Mouse (Mus musculus): ENCODE measurements around the gene Tnnc1.

Gene Tnnc1

DNA sequence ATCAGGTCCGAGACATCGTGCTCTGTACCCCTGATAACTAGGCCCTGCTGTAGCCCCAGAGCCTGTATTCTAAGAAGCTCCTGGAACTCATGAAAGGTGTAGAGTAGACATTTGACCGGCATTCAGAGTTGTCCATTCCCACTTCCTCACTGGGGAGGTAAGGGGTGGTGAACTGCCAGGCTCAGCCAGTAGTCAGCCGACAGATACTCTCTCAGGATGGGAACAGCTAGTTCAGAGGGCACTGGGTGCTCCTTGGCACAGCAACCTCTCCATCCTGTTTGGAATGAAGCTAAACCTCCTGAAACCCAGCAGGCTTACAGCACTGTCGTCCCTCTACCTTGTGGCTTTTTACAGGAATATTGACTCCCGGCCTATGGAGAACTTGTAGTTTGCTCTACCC is 3.7 kb downstream of the Tnnc1 start:
- in situ Hi-C loops (cut with MboI, MseI) = no loop called here

DNA sequence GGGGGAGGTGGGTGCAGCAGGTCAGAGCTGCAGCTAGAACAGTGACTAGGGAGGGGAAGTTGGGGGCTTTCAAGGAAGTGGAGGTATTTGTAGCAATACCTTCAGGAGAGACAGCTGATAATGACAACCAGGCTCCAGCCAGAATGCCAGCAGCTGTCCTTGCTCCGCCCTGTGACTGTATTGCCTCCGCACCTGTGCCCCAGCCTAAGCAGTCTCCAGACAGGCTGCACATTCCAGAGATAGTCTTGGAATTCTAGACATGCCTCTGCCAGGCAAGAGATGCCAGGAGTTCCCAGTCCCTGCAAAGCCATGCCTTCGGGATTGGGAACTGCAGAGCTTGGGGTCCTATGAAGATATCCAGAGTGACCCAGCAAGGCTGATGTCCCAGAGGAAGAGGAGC is 4.4 kb downstream of the Tnnc1 start:
- in situ Hi-C loops (cut with MboI, MseI) = no loop called here

DNA sequence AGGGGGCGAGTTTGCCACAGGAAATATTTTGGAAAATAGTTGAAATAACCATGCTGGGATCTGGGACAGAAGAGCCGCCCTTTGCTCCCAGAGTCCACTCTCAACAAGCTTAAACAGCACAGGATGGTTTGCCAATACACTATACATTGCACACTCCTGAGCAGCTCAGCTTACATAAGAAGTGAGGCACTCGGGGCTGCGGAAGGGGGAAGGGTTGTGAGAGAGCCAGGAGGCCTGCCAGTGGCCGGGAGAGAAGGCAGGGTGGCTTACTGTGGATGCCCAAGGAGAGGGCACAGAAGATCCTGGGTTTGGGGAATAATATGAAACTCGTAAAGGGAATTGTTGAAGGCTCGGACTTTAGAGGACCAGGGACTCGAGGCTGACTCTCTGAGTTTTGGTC is 5.8 kb downstream of the Tnnc1 start:
- in situ Hi-C loops (cut with MboI, MseI) = no loop called here

DNA sequence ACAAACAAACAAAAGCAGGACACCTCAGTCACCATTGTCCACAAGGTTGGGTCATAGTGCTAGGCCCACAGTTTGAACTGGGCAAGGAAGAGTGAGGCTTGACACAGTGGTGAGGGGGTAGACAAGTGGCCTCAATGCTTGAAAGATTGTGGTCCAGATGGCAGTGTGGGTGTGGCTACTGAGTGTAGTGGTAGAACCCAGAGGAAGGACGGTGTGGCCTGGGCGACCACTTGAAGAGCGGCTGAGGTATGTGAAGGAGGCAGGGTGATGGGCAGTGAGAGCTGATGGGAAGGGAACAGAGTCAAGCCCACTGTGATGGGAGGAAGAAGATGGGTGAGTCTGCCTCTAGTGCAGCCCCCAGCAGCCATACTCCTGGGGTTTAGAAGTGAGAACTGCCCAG is 6.6 kb downstream of the Tnnc1 start:
- in situ Hi-C loops (cut with MboI, MseI) = no loop called here

DNA sequence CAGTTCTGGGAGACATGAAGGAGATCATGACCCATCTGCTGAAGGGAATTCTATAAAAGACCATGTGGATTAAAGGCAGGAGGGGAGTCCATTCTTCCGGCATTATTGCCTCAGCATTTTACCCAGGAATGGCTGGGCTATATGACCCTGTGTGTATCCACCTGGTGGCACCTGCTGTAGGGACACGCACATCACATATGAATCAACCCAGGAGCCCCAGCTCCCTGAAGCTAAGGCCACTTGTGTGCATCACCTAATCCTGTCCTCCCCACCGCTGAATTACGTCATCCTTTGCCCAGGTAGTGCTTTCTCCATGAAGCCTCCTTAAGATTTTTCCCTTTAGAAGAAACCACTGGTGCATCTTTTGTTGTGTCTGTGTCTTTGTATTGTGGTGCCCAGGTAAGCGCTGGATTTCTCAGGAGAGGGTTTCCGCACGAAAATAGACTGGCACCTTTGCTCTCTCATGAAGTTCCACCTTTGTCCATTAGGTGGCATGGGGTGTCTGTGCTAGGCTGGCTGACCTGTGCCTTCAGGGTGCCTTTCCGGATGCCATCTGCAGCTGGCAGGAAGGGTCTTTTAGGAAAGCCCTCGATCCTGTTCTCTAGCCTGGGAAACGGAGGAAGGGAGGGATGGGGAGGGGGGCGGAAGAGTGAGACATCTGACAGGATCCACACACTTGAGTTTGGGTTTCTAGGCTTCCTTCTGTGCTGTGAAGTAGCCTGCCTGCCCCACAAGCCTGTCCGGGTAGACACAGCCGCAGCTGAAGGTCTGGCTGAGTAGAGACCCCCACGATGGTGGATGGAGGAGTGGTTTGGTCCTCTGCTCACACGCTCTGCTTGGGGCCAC is 7.3 kb downstream of the Tnnc1 start:
- in situ Hi-C loops (cut with MboI, MseI) = no loop called here

DNA sequence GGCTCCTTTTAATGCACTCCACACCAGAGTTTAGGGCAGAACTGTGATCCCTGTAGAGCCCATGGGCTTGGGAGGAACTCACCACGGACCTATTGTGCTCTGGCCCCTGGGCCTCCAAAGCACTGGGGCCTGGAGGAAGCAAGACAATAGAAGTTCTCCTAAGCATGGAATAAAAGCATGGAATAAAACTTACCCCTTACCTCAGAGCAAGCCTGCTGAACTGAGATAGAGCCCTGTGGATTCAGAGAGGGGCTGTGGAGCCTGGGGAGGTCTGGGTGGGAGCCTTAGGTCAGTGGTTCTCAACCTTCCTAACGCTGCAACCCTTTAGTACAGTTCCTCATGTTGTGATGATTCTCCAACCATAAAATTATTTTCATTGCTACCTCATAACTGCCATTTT is 8.7 kb downstream of the Tnnc1 start, which contains the start of gene Nisch:
Nisch (minus strand) TSS at position 101 of the 400 bp plus-strand sequence.
- in situ Hi-C loops (cut with MboI, MseI) = no loop called here

DNA sequence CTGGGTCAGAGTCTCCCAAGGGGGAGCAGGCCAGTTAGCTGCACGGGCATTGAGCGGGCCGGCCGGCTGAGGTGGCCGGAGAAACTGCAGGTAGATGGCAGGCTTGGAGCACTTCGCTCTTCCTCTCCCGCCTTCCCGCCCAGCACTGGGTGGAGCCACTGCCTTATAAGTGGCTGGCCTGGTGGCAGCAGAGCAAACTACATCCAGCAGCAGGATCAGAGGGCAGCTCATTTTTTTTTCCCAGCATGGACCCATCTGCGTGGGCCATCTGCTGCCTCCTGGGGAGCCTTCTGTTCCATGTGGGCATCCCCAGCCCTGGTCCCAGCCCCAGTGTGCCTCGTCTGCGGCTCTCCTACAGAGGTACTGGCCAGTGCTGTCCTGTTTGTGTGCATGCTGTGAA is 9.6 kb downstream of the Tnnc1 start, which contains the start of gene Sema3g:
Sema3g (plus strand) TSS at position 195 of the 400 bp plus-strand sequence.
- in situ Hi-C loops (cut with MboI, MseI) = no loop called here

DNA sequence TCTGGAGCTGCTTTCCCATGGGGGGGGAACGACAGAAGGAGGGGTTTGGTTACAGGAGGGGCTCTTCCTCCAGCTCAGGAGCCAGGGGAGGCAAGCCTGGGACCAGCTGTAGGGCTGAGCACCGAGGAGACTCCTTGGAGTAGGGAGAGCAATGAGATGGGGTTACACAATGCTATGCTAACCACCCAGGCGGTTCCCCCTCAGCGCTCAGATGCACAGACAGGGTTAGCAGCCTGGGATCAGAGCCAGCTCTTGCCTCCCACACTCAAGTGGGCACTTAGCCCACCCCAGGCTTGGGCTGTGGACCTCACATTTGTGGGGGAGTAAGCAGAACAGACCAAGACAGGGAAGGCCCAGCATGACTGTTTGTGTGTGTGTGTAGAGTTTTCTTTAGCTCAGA is 18.9 kb downstream of the Tnnc1 start:
- in situ Hi-C loops (cut with MboI, MseI) = no loop called here

DNA sequence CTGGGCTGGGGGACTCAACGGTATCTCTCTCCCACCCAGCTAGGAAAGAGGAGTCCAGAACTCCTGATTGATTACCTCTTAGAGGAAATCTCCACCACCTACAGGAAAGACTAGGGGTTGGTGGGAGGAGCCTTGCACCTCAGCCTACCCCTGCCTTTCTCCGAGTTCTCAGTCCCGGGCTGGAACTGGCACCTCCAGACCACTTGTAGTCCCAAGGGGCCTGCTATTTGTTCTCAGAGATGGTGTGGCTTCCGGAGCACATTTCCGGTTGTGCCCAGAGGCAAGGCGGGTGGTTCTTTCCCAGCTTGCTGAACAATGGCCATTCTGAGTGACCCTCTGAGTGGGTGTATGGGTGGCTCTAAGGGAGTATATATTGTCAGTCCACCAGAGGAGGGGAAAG is 20.1 kb downstream of the Tnnc1 start:
- in situ Hi-C loops (cut with MboI, MseI) = no loop called here

DNA sequence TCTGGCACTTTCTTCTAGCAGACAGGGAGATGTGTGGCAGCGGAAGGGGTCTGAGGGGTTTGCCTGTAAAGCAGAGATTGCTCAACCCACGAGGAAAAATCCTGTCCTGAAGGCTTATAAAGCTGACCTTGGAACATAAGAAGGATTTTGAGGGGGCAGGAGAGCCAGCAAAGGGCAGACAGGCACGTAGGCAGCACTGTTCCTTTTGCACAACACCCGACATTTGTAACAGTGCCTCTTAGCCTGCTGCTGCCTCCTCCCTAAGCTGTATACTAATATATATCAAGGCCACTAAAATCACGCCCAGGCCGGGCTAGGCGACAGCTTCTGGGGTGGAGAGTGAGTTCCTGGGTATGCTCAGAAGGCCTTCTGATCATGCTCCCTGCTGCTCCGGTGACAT is 22.3 kb downstream of the Tnnc1 start:
- in situ Hi-C loops (cut with MboI, MseI) = loop anchor here (5.0 kb wide), 1 partner anchor 87 kb away; no protein-coding TSS in a partner anchor

DNA sequence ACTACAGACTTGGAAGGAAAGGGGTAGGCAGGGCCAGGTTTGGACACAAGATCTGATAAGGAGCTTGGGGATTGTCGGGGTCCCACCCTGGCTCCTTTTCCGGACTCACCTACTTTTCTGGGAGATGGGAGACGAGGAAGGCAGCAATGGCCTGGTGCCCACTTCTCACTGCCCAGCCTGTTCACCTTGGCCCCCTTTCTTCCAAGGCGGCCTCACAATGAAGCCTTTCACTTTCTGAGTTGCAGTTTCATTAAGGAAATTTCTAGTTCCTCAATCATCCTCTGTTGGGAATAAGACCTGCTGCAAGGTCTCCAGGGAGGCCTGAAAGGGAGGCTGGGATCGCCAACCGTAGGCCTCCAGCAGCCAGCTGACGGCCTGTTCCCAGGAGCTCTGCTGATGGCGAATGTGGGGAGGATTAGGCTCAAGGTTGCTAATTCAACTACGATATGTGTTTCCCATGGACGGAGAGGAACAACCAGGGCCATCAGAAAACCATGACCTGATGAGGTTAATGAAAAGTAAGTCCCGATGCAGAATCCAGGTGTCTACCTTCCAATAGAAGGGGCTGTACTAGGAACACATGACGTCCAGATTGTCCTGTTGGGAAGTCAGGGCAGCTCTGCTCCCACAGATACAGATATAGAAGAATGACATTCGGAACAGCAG is 24.4 kb downstream of the Tnnc1 start:
- in situ Hi-C loops (cut with MboI, MseI) = loop anchor here (5.0 kb wide), 1 partner anchor 85 kb away; no protein-coding TSS in a partner anchor

DNA sequence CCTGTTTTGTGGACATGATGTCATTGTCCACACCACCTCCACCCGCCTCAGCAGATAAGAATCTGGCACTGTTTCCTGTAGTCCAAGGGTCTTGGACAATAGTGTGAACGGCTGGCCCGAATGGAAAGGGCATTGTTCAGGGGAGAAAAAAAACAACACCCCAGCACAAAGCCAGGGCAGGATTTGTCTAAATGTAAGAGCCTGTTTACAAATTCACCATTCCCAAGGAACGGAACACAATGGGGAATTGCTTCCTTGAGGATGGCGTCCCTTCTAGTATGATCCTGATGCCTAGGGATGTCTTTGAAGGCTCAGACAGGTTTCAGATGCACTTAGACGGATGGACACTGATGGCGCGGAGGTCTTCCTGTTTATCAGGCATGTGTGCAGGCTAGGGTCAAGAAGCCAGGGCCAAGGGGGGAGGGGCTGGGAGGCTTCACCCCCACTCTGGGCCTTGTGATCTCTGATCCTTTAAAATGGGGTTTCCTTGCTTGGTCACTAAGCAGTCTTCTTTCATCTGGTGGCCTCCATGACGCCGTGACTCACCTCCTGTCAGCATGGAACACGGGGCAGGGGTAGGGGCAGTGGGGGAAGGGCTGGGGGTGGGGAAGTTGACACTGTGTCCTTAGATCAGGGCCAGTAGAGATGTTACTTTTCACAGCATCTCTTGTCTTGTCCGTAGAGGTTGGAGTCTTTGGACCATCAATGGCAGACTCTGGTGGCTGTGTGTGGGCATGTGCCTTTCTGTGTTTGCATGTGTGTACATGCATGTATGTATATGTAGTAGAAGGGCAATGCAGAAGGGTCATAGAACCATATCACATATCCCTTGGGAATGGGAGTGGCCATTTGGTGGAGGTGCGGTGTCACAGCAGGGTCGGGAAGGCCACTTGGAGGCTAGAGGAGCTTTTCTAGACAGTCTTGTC is 25.2 kb downstream of the Tnnc1 start:
- in situ Hi-C loops (cut with MboI, MseI) = loop anchor here (5.0 kb wide), 1 partner anchor 84 kb away; no protein-coding TSS in a partner anchor

DNA sequence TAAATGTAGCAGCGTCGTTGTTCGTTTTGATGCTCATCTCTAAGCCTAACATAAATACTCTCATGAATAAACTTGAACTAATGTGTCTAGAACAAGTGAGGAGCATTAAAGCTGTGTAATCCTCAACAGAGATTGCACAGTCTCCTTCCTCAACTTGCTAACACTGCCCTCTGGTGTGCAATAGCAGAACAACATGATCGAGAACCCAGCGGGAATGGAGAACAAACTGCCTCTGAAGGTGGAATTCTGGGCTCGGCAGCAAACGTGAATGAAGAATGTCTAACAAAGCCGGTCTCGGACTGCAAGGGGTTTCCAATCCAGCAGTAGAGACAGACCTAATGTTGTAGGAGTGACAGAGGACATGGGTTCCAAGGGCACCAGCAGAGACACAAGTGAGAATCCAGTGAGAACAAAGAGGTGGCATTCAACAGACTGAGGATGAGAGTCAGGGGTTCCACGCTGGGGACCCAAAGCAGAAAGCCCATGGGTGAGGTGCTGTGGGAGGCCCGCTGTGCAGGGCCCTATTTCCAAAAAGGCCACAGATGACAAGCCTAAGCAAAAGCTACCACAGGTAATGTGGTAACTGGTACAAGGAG is 26.0 kb downstream of the Tnnc1 start:
- in situ Hi-C loops (cut with MboI, MseI) = loop anchor here (5.0 kb wide), 1 partner anchor 83 kb away; no protein-coding TSS in a partner anchor

DNA sequence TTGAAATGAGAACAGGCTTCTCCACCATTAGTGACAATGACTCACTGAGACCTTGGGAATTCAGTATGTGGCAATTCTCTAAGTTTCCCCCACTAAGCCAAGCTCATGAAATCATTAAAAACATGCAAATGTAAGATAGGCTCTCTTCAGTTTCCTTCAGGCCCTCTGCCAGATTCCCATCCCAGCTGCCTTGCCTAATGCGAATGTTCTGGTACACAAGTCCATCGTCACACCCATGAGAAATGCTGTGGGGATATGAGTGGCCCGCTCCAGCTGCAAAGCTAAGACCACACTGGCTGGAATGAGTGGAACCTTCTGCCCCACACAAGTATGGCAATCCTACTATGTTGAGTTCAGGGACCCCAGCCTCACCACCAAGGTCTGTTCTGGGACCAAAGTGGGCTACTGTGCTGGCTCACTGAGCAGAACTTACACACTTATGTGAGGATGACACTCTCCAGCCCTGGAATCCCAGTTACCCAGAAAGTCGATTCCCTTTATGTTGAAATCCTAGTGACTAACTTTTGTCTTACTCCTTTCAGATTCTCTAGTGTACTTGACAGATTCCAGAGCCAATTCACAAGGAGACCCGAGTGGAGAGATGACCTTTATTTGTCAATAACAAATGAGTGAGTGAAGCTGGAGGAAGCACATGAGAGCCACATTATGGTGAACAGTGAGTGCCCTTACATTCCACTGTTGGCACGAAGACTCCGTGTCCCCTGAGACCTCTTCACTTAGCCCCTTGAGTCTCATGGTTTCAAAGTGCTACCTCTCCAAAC is 29.2 kb downstream of the Tnnc1 start:
- in situ Hi-C loops (cut with MboI, MseI) = no loop called here

DNA sequence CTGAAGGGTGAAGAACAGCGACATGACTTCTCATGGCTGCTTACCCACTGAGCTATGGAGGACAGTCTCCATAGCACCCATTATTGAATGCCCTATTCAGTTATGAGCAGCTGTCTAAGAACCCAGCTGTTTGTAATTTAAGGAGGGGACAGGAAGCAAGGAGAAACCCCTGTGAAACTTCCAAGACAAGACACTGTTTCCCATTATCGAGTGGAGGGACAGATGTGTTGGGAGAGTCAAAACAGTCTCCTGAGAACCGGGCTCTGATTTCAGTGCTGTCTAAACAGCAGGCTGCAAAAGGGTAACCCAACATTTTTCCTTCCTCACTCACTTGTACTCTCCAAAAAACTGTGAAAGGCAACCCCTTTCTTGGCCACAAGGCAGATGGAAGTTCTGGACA is 32.4 kb downstream of the Tnnc1 start:
- in situ Hi-C loops (cut with MboI, MseI) = no loop called here

DNA sequence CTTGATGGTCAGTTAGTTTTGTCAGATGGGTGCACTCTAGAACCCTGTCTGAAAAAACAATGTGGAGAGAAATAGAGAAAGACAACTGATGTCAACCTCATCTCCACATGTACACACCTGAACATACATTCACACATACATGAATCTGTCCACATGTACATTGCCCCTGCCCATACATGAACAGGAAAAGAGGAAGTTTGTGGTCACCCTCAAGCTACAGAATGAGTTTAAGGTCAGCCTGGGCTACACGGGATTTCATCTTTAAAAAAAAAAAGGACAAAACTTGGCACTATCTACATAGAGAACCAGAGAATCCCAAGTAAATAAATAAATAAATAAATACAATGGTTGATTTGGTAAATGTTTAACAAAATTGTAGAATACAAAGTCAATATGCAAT is 36.7 kb downstream of the Tnnc1 start:
- in situ Hi-C loops (cut with MboI, MseI) = no loop called here

DNA sequence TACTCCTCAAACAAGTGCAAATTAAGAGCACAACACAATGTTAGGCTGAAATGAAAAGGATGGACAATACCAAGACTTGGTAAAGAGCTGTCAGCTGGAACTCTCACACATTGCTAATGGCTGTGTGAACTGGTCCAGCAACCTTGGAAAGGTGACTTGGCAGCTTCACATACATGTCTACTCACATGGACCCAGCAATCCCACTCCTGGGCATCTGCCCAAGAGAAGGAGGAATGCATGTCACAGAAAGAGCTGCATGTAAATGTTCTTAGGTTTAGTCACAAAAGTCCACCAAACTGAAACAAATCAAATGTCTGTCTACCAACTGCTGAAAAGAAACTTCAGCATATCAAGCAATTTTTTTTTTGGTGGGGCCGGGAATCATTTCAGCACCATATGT is 37.8 kb downstream of the Tnnc1 start:
- in situ Hi-C loops (cut with MboI, MseI) = no loop called here

DNA sequence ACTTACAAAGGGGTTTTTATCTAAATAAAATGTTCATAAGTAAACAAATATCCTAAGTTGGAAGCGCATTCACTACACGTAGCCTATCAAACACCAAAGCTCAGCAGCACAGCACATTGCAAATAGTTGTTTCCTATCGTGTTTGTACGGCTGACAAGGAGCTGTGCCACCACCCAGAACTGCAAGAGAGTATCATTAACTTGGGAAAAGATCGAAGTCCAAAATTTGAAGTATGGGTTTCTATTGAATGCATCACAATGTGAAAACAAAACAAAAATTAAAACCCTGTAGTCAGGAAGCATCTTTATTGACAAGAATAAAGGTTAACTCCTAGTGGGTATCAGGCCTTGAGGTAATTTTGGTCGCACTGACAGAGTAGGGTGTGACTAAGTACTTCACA is 40.3 kb downstream of the Tnnc1 start:
- in situ Hi-C loops (cut with MboI, MseI) = no loop called here

DNA sequence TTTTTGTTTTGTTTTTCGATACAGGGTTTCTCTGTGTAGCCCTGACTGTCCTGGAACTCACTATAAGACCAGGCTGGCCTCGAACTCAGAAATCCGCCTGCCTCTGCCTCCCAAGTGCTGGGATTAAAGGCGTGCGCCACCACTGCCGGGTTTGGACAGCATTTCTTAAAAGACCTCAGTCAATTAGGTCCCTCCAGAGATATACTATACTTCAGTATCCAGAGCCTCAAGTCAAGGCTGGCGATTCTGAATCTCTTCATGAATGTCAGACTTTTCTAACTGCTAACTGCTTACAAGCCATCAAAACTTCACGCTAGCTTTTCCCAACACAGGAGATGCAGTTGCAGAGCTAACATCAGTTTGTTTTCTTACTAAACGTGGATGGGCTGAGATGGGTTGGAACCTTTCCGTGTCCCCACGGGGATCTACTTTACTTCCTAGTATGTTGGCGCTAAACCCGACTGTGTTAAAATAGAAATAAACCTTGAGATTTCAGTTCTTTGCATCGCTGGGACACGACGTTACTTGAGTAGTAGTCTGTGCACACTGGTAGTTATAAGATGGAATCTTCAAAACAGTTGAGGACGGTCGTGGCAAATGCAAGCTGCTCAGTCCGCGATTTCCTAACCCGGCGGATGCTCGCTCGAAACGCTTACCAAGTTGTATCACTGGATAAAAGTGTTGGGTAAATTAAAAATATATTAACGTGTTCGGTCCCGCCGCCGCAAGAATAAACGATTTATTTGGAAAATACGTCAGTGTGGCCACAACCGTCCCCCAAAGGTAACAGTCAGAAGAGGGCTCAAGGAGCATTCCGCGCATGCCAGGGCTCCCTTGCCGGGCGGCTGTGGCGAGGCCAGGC is 42.3 kb downstream of the Tnnc1 start:
- in situ Hi-C loops (cut with MboI, MseI) = loop anchor here (25.0 kb wide), 1 partner anchor 1263 kb away; the partner anchor contains the start of gene Actr8

Data from T-helper 2 cell (primary cell).